Mouse (Mus musculus) heart, postnatal 0 days (tissue): ENCODE measurements around the gene Zdhhc8. TPM values are rescaled to one million over a fixed set of nuclear protein-coding genes. Genes with fewer than 3 reads are reported as not detected.

Experiments
- ATAC-seq: fragments of 200-750 bp; cut with Nextera tagmentation; 2 replicates; pipeline ENCODE4 v1.8.0; 2017; ENCODE audit warnings: low read depth, moderate number of reproducible peaks, moderate library complexity; ENCODE audit not compliant: insufficient read depth
- DNase-seq: peaks from one replicate; pipeline ENCODE4 v3.0.0-alpha.2; 2016; ENCODE audit warnings: low spot score
- H3K27ac ChIP-seq: fragments of 300-500 bp; sonication (generic); 2 replicates; pipeline ENCODE4 v1.5.1; 2014; ENCODE audit warnings: low read depth, mild to moderate bottlenecking
- H3K27me3 ChIP-seq: fragments of 300-500 bp; sonication (generic); 2 replicates; pipeline ENCODE4 v1.6.1; 2014; ENCODE audit warnings: low read length, mixed read lengths; ENCODE audit not compliant: control insufficient read depth, insufficient read depth
- H3K36me3 ChIP-seq: fragments of 300-500 bp; sonication (generic); replicated peaks from 2 replicates; pipeline ENCODE4 v1.6.1; 2014; ENCODE audit warnings: low read length, mixed read lengths; ENCODE audit not compliant: control insufficient read depth, insufficient read depth
- H3K4me1 ChIP-seq: fragments of 300-500 bp; sonication (generic); 2 replicates; pipeline ENCODE4 v1.6.1; 2014; ENCODE audit warnings: antibody characterized with exemption; ENCODE audit not compliant: control insufficient read depth, insufficient read depth
- H3K4me2 ChIP-seq: fragments of 300-500 bp; sonication (generic); 2 replicates; pipeline ENCODE4 v1.6.1; 2014; ENCODE audit warnings: low read depth, mild to moderate bottlenecking, low read length, moderate library complexity
- H3K4me3 ChIP-seq: fragments of 300-500 bp; sonication (generic); 2 replicates; pipeline ENCODE4 v1.5.1; 2014; ENCODE audit warnings: low read depth, low read length
- H3K9ac ChIP-seq: fragments of 300-500 bp; sonication (generic); replicated peaks from 2 replicates; pipeline ENCODE4 v1.6.1; 2014; ENCODE audit warnings: low read depth, low read length, mixed read lengths
- H3K9me3 ChIP-seq: fragments of 300-500 bp; sonication (generic); replicated peaks from 2 replicates; pipeline ENCODE4 v1.6.1; 2016; ENCODE audit warnings: low read length; ENCODE audit not compliant: control insufficient read depth
- CTCF ChIP-seq: IDR thresholded peaks from 2 replicates; pipeline ENCODE4 v1.5.1; 2016; ENCODE audit warnings: antibody characterized with exemption, control low read depth, low read depth
- EP300 ChIP-seq: IDR thresholded peaks from 2 replicates; pipeline ENCODE4 v1.6.1; 2016; ENCODE audit warnings: antibody characterized with exemption, low read depth
- WGBS: fragments of 180-500 bp; shearing (Covaris S2); extraction: QIAGEN DNeasy Blood & Tissue Kit; methylation state at CpG from one replicate; pipeline ENCODE4 v1.1.7; 2014; 5-methylcytosine and 5-hydroxymethylcytosine counted together
- microRNA counts: library from miRNA; unstranded; fragments of <30 nt; microRNA quantifications from one replicate; lab custom pipeline; 2015
- microRNA-seq: library from miRNA; unstranded; fragments of <30 nt; microRNA quantifications from one replicate; pipeline ENCODE4, GENCODE M21; 2016
- polyA plus RNA-seq: library from polyadenylated mRNA; unstranded; fragments of >200 nt; fragmentation: Nextera tagmentation; extraction: Ambion mirVana; gene quantifications from 2 replicates; pipeline ENCODE4 v1.2.1, GENCODE M21; 2015
- total RNA-seq: library from RNA; depleted of rRNA; stranded (reverse); fragments of >200 nt; gene quantifications from 2 replicates; pipeline ENCODE4 v1.2.3, GENCODE M21; 2014; ENCODE audit warnings: low replicate concordance; rRNA removed

Zdhhc8 gene
- total and polyA plus RNA-seq, 2 experiments from 2014 or later: 16.4 to 27.7 TPM

GRCm38 (mm10) chr16:18173231-18173630 is 61.7 kb downstream of the Zdhhc8 start:
- no peak for DNase-seq
- TF ChIP-seq CTCF: no peak
- TF ChIP-seq EP300: no peak
- no peak overlapping the region for H3K4me2 ChIP-seq
- H3K27me3 ChIP-seq: 0 out of 2 replicates have a peak, but pooled peaks cover 3% of the 10 kb centered on the region
- ATAC-seq: no peak
- no peaks in the 10 kb centered on the region for H3K9me3 ChIP-seq
- no peak overlapping the region for H3K9ac ChIP-seq
- WGBS: 82% methylated on average over 9 of the region's 9 CpGs
- no peak overlapping the region for H3K4me3 ChIP-seq
- H3K36me3 ChIP-seq: no peaks in the 10 kb centered on the region
- H3K4me1 ChIP-seq: no peaks in the 10 kb centered on the region
- no peak overlapping the region for H3K27ac ChIP-seq

- ATAC-seq (0 out of 2 replicates have a peak, but pooled peaks have one; percentile 22), DNase-seq (peak; percentile 27)
- 0 out of 2 replicates have a peak, but pooled peaks cover 3% of the 10 kb centered on the region for H3K27me3 ChIP-seq
- H3K27ac ChIP-seq: no peak overlapping the region
- no peak overlapping the region for H3K4me3 ChIP-seq
- no peaks in the 10 kb centered on the region for H3K36me3 ChIP-seq
- no peak overlapping the region for H3K9ac ChIP-seq
- H3K4me1 ChIP-seq: no peaks in the 10 kb centered on the region
- no peak overlapping the region for H3K4me2 ChIP-seq
- no peaks in the 10 kb centered on the region for H3K9me3 ChIP-seq
- TF ChIP-seq CTCF (peak; percentile 95), EP300 (no peak)
- 11% methylated on average over 7 of the region's 7 CpGs for WGBS
Measured at GRCm38 (mm10) chr16:18172266-18172855, 62.6 kb downstream of the Zdhhc8 start.

MicroRNA genes within 50 kb of the gene (microRNA counts, 519-probe panel; counts per million panel counts)
- microRNA mmu-miR-1306 (lab: Ali Mortazavi, UCI): not detected

Small RNA genes lying within 50 kb of the gene (microRNA-seq; reads per million reads assigned to microRNA genes)
- not detected for gene Gm24572
- 190 reads per million, percentile 64 among the genes with 10 or more reads in this experiment for gene Mir1306

Other genes starting within 250 kb of the Zdhhc8 start
- 23.0 and 36.6 TPM in 2 replicates for gene Dgcr6, start 182.3 kb downstream of the Zdhhc8 start, total RNA-seq
- 83.5 and 94.3 TPM in 2 replicates for gene Dgcr6, start 182.3 kb downstream of the Zdhhc8 start, polyA plus RNA-seq
- gene Prodh, start 144.9 kb downstream of the Zdhhc8 start, total RNA-seq: 9.5 and 24.4 TPM in 2 replicates
- 4.2 and 5.5 TPM in 2 replicates for gene Prodh, start 144.9 kb downstream of the Zdhhc8 start, polyA plus RNA-seq
- gene Rtn4r, start 107.5 kb downstream of the Zdhhc8 start, total RNA-seq: 1.9 and 6.3 TPM in 2 replicates
- 0.34 and 1.5 TPM in 2 replicates for gene Rtn4r, start 107.5 kb downstream of the Zdhhc8 start, polyA plus RNA-seq
- not detected in 2 replicates for gene Ccdc188, start 17.3 kb downstream of the Zdhhc8 start, total RNA-seq
- not detected in 2 replicates for gene Ccdc188, start 17.3 kb downstream of the Zdhhc8 start, polyA plus RNA-seq
- 27.2 and 30.6 TPM in 2 replicates for gene Trmt2a, start 13.5 kb upstream of the Zdhhc8 start, total RNA-seq
- 31.6 and 33.9 TPM in 2 replicates for gene Trmt2a, start 13.5 kb upstream of the Zdhhc8 start, polyA plus RNA-seq
- gene Ranbp1, start 13.6 kb upstream of the Zdhhc8 start, total RNA-seq: 51.3 and 65.1 TPM in 2 replicates
- 210 and 213 TPM in 2 replicates for gene Ranbp1, start 13.6 kb upstream of the Zdhhc8 start, polyA plus RNA-seq
- not detected in 2 replicates for gene Gm49776, start 23.2 kb upstream of the Zdhhc8 start, total RNA-seq
- 0.82 TPM in 1 of 2 replicates, not detected in the other for gene Gm49776, start 23.2 kb upstream of the Zdhhc8 start, polyA plus RNA-seq
- gene Dgcr8, start 54.1 kb upstream of the Zdhhc8 start, total RNA-seq: 23.4 and 23.5 TPM in 2 replicates
- 8.9 and 9.6 TPM in 2 replicates for gene Dgcr8, start 54.1 kb upstream of the Zdhhc8 start, polyA plus RNA-seq
- 55.3 and 56.9 TPM in 2 replicates for gene Tango2, start 113.0 kb upstream of the Zdhhc8 start, total RNA-seq
- gene Tango2, start 113.0 kb upstream of the Zdhhc8 start, polyA plus RNA-seq: 65.8 and 69.0 TPM in 2 replicates
- 62.1 and 95.5 TPM in 2 replicates for gene Arvcf, start 113.0 kb upstream of the Zdhhc8 start, total RNA-seq
- gene Arvcf, start 113.0 kb upstream of the Zdhhc8 start, polyA plus RNA-seq: 22.5 and 22.6 TPM in 2 replicates
- 12.7 and 14.7 TPM in 2 replicates for gene Txnrd2, start 191.2 kb upstream of the Zdhhc8 start, total RNA-seq
- gene Txnrd2, start 191.2 kb upstream of the Zdhhc8 start, polyA plus RNA-seq: 40.0 and 41.2 TPM in 2 replicates
- 160 and 168 TPM in 2 replicates for gene Comt, start 191.7 kb upstream of the Zdhhc8 start, total RNA-seq
- 155 and 158 TPM in 2 replicates for gene Comt, start 191.7 kb upstream of the Zdhhc8 start, polyA plus RNA-seq